Mouse (Mus musculus): ENCODE data around the gene Rasd2. TPM values are rescaled to one million over a fixed set of nuclear protein-coding genes. Genes with fewer than 3 reads are reported as not detected.
A peak's percentile ranks its signal among the peaks of the same experiment; 100 is the strongest.

Rasd2 gene
- 1 to 10 TPM; 1.4 TPM for total RNA-seq (2021)
- long read RNA-seq, experiment 1: 0 reads
- long read RNA-seq, experiment 2: 0 reads

- peak; percentile 24 for DNase-seq
Observed at GRCm38 (mm10) chr8:75213686-75214085, at the start of gene Rasd2. Rasd2 (plus strand) TSS chr8:75213944.

- DNase-seq: no peak
Observed at GRCm38 (mm10) chr8:75169363-75169762, 44.4 kb upstream of the Rasd2 start.

- no peak for DNase-seq
Observed at GRCm38 (mm10) chr8:75172009-75172685, 41.6 kb upstream of the Rasd2 start.

GRCm38 (mm10) chr8:75193022-75193421, 20.7 kb upstream of the Rasd2 start:
- no peak for DNase-seq

- no peak for DNase-seq
Observed at GRCm38 (mm10) chr8:75194473-75195071, 19.2 kb upstream of the Rasd2 start.

GRCm38 (mm10) chr8:75197170-75197569, 16.6 kb upstream of the Rasd2 start:
- DNase-seq: no peak

- no peak for DNase-seq
Observed at GRCm38 (mm10) chr8:75197862-75198261, 15.9 kb upstream of the Rasd2 start.

GRCm38 (mm10) chr8:75198300-75198699, 15.4 kb upstream of the Rasd2 start:
- no peak for DNase-seq

GRCm38 (mm10) chr8:75198988-75199765, 14.6 kb upstream of the Rasd2 start:
- no peak for DNase-seq

- DNase-seq: no peak
Observed at GRCm38 (mm10) chr8:75199914-75200313, 13.8 kb upstream of the Rasd2 start.

GRCm38 (mm10) chr8:75202041-75202656, 11.6 kb upstream of the Rasd2 start:
- DNase-seq: no peak

- no peak for DNase-seq
Observed at GRCm38 (mm10) chr8:75202913-75203312, 10.8 kb upstream of the Rasd2 start.

- no peak for DNase-seq
Observed at GRCm38 (mm10) chr8:75203420-75203819, 10.3 kb upstream of the Rasd2 start.

GRCm38 (mm10) chr8:75204190-75204868, 9.4 kb upstream of the Rasd2 start:
- no peak for DNase-seq

GRCm38 (mm10) chr8:75211461-75211860, 2.3 kb upstream of the Rasd2 start:
- no peak for DNase-seq

- peak; percentile 84 for DNase-seq
Observed at GRCm38 (mm10) chr8:75212631-75213306, 975 bp upstream of the Rasd2 start.

- DNase-seq: no peak
Observed at GRCm38 (mm10) chr8:75213307-75213651, 465 bp upstream of the Rasd2 start.

- DNase-seq: peak; percentile 48
Observed at GRCm38 (mm10) chr8:75215046-75215445, 1.3 kb downstream of the Rasd2 start.

GRCm38 (mm10) chr8:75215931-75216330, 2.2 kb downstream of the Rasd2 start:
- no peak for DNase-seq

GRCm38 (mm10) chr8:75216886-75217285, 3.1 kb downstream of the Rasd2 start:
- DNase-seq: no peak

- peak; percentile 69 for DNase-seq
Observed at GRCm38 (mm10) chr8:75217969-75218368, 4.2 kb downstream of the Rasd2 start.
